In genomic region chr19:42211936-42212335, GRCm38 (mm10) we compare ENCODE assay signal across 23 mouse cellular contexts. TPM values are rescaled to one million over a fixed set of nuclear protein-coding genes. Genes with fewer than 3 reads are reported as not detected.
A peak's percentile ranks its signal among the peaks of the same experiment; 100 is the strongest.
DNase-seq lines count a peak whose midpoint lies in the region; ATAC-seq and TF ChIP-seq lines count a peak whose summit lies in the region.
"Had no signal": no experiment of that assay in that cellular context is flagged by ENCODE, and none has a peak within 500 bp of the region (broad histone marks: within the 10 kb centered on the region; RNA-seq: fewer than 3 reads in every experiment).

No protein-coding gene starts in this region.

- no peak for ATAC-seq in erythroblast, adult 5-6 weeks (replicated peaks; ENCODE audit: low FRiP score, poor library complexity, severe bottlenecking)
- ATAC-seq in megakaryocyte progenitor cell, adult 5-6 weeks (replicated peaks; ENCODE audit: poor library complexity) = no peak
- ATAC-seq: forebrain, embryonic 14.5 days; forebrain, embryonic 16.5 days had no signal

- no peak for TF ChIP-seq CTCF in E14TG2a.4 (conservative IDR thresholded peaks at IDR 0.05; ENCODE audit: low read length)

- H3K4me3 ChIP-seq in E14TG2a.4 (replicated peaks; ENCODE audit: low read length) = 0 out of 2 replicates have a peak overlapping the region, but pooled peaks have one; percentile 39
- H3K4me3 ChIP-seq: embryonic facial prominence, embryonic 10.5 days; embryonic facial prominence, embryonic 12.5 days; erythroblast, embryonic 14.5 days; forebrain, embryonic 10.5 days; forebrain, embryonic 12.5 days had no signal

- no peaks in the 10 kb centered on the region for H3K36me3 ChIP-seq in E14TG2a.4 (ENCODE audit: insufficient read depth, low read length)
- H3K36me3 ChIP-seq: embryonic facial prominence, embryonic 10.5 days; embryonic facial prominence, embryonic 12.5 days; forebrain, embryonic 10.5 days; forebrain, embryonic 12.5 days had no signal

- peak; percentile 29 for DNase-seq in embryo, embryonic 9.5 days (ENCODE audit: extremely low spot score)
- no peak for DNase-seq in embryo, embryonic 10.5 days (ENCODE audit: low spot score)
- peak; percentile 63 for DNase-seq in ES-CJ7 (ENCODE audit: low read depth, low spot score)
- peak; percentile 50 for DNase-seq in ZHBTc4 (ENCODE audit: low read depth, low spot score)
- no peak for DNase-seq in gastrocnemius, adult 8-10 months (ENCODE audit: low spot score in 2 of 2)
- DNase-seq: adrenal gland, adult 2 months; adrenal gland, postnatal 10 days; adrenal gland, postnatal 25 days; cerebellum, adult 11 months; cerebellum, adult 2 months; cerebellum, adult 9-10 months; cerebellum, postnatal 25 days had no signal

- peaks cover 68% of the 10 kb centered on the region for H3K4me1 ChIP-seq in E14TG2a.4 (replicated peaks; ENCODE audit: low read depth, low read length)
- H3K4me1 ChIP-seq: embryonic facial prominence, embryonic 12.5 days had no signal

- H3K27me3 ChIP-seq in E14TG2a.4 (ENCODE audit: insufficient read depth, low read length) = peaks cover 27% of the 10 kb centered on the region

- no peaks in the 10 kb centered on the region for H3K9me3 ChIP-seq in E14TG2a.4 (ENCODE audit: low read length)
- H3K9me3 ChIP-seq: embryonic facial prominence, embryonic 10.5 days; embryonic facial prominence, embryonic 12.5 days; forebrain, embryonic 10.5 days; forebrain, embryonic 12.5 days had no signal

RNA-seq across cellular contexts. Expression of gene Sfrp5, which starts 9.9 kb away (rescaled TPM):
- 1 to 10 TPM; 1.8 to 7.4 (median 4.8) TPM for total RNA-seq in gastrocnemius, adult 8-10 months (2022)
- total RNA-seq in erythroblast, adult 5-6 weeks (2015; ENCODE audit: low replicate concordance) = not detected in 2 replicates
- not detected in 2 replicates for total RNA-seq in erythroblast, adult 5-6 weeks (2017; ENCODE audit: low replicate concordance)
- total RNA-seq in megakaryocyte progenitor cell, adult 5-6 weeks (2015) = not detected in 2 replicates
- total RNA-seq in megakaryocyte progenitor cell, adult 5-6 weeks (2017) = not detected in 2 replicates
- total RNA-seq: MEL had no signal

RNA-seq across cellular contexts. Expression of gene Golga7b, which starts 35.4 kb away (rescaled TPM):
- total RNA-seq in gastrocnemius, adult 8-10 months (2022) = 1 to 10 TPM; 1.6 to 4.2 (median 3.0) TPM
- total RNA-seq in erythroblast, adult 5-6 weeks (2015; ENCODE audit: low replicate concordance) = not detected in 2 replicates
- total RNA-seq in erythroblast, adult 5-6 weeks (2017; ENCODE audit: low replicate concordance) = not detected in 2 replicates
- not detected in 2 replicates for total RNA-seq in megakaryocyte progenitor cell, adult 5-6 weeks (2015)
- not detected in 2 replicates for total RNA-seq in megakaryocyte progenitor cell, adult 5-6 weeks (2017)

RNA-seq across cellular contexts. Expression of gene Zfyve27, which starts 48.2 kb away (rescaled TPM):
- total RNA-seq in gastrocnemius, adult 8-10 months (2022) = 10 to 100 TPM; 10.4 to 13.2 (median 11.8) TPM
- total RNA-seq in erythroblast, adult 5-6 weeks (2015; ENCODE audit: low replicate concordance) = 3.8 and 8.1 TPM in 2 replicates
- 12.0 and 22.6 TPM in 2 replicates for total RNA-seq in erythroblast, adult 5-6 weeks (2017; ENCODE audit: low replicate concordance)
- total RNA-seq in megakaryocyte progenitor cell, adult 5-6 weeks (2015) = 10.7 and 13.6 TPM in 2 replicates
- 26.9 and 30.5 TPM in 2 replicates for total RNA-seq in megakaryocyte progenitor cell, adult 5-6 weeks (2017)

Comparison
In these comparisons a context has a peak if more than half of its experiments do, and no peak if none do; other contexts are left out.
1. DNase-seq: peak in embryo, embryonic 9.5 days (single experiment), ES-CJ7 (single experiment) and ZHBTc4 (single experiment); none in embryo, embryonic 10.5 days (single experiment) and gastrocnemius, adult 8-10 months (0 of 2).